Mouse (Mus musculus): ENCODE results near the gene Dpp7. TPM values are rescaled to one million over a fixed set of nuclear protein-coding genes. Genes with fewer than 3 reads are reported as not detected.

The Dpp7 gene
- total and polyA plus RNA-seq, 3 experiments: 4.8 to 11.8 (median 5.4) TPM

GRCm38 (mm10) chr2:25303931-25304656 lies 52.1 kb downstream of the Dpp7 start:
- TF ChIP-seq EP300 (IDR thresholded peaks at IDR 0.05; ENCODE audit: insufficient read depth, low read depth, low read length) (no peak), CTCF (IDR thresholded peaks at IDR 0.05) (no peak), POLR2A (IDR thresholded peaks at IDR 0.05; ENCODE audit: insufficient read depth, low read depth, low read length) (no peak)
- intact Hi-C loops (cut with DNase I): no loop called here
- Histone ChIP-seq H3K27me3 (ENCODE audit: control insufficient read depth, insufficient read depth, low read length) (peaks cover 8% of the 10 kb centered on the region), H3K4me1 (ENCODE audit: control insufficient read depth, insufficient read depth, low read length) (no peaks in the 10 kb centered on the region), H3K4me3 (no peak overlapping the region), H3K36me3 (ENCODE audit: control insufficient read depth, insufficient read depth, low read length) (no peaks in the 10 kb centered on the region), H3K79me2 (replicated peaks; ENCODE audit: control insufficient read depth, insufficient read depth, low read length) (no peaks in the 10 kb centered on the region), H3K9ac (ENCODE audit: low read depth, low read length) (no peak overlapping the region), H3K27ac (no peak overlapping the region)
- 64% methylated on average over 7 of the region's 7 CpGs for WGBS
- DNase-seq: no peak

GRCm38 (mm10) chr2:25303452-25303851 lies 52.7 kb downstream of the Dpp7 start:
- Histone ChIP-seq H3K4me1 (ENCODE audit: control insufficient read depth, insufficient read depth, low read length) (no peaks in the 10 kb centered on the region), H3K36me3 (ENCODE audit: control insufficient read depth, insufficient read depth, low read length) (no peaks in the 10 kb centered on the region), H3K27ac (no peak overlapping the region), H3K79me2 (replicated peaks; ENCODE audit: control insufficient read depth, insufficient read depth, low read length) (no peaks in the 10 kb centered on the region), H3K4me3 (no peak overlapping the region), H3K9ac (ENCODE audit: low read depth, low read length) (no peak overlapping the region), H3K27me3 (ENCODE audit: control insufficient read depth, insufficient read depth, low read length) (peaks cover 5% of the 10 kb centered on the region)
- no peak for DNase-seq
- 60% methylated on average over 3 of the region's 3 CpGs for WGBS
- intact Hi-C loops (cut with DNase I): no loop called here
- TF ChIP-seq CTCF (IDR thresholded peaks at IDR 0.05) (no peak), EP300 (IDR thresholded peaks at IDR 0.05; ENCODE audit: insufficient read depth, low read depth, low read length) (no peak), POLR2A (IDR thresholded peaks at IDR 0.05; ENCODE audit: insufficient read depth, low read depth, low read length) (no peak)

Other genes starting within 250 kb of the Dpp7 start
Only the 30 nearest of the 36 such genes appear.
- 1 to 10 TPM; 4.3 to 4.9 TPM for gene Tor4a, start 159.5 kb downstream of the Dpp7 start, total RNA-seq (2021)
- gene Tor4a, start 159.5 kb downstream of the Dpp7 start, polyA plus RNA-seq (2012; rRNA removed): 6.8 and 9.4 TPM in 2 replicates
- 10 to 100 TPM; 37.4 TPM for gene Nelfb, start 144.9 kb downstream of the Dpp7 start, total RNA-seq (2021)
- gene Nelfb, start 144.9 kb downstream of the Dpp7 start, polyA plus RNA-seq (2012; rRNA removed): 47.0 and 86.7 TPM in 2 replicates
- gene Stpg3, start 141.7 kb downstream of the Dpp7 start, total RNA-seq (2021): not detected
- gene Stpg3, start 141.7 kb downstream of the Dpp7 start, polyA plus RNA-seq (2012; rRNA removed): 0.20 TPM in 1 of 2 replicates, not detected in the other
- not detected for gene Fam166a, start 137.6 kb downstream of the Dpp7 start, total RNA-seq (2021)
- 0.21 TPM in 1 of 2 replicates, not detected in the other for gene Fam166a, start 137.6 kb downstream of the Dpp7 start, polyA plus RNA-seq (2012; rRNA removed)
- gene Tubb4b, start 131.7 kb downstream of the Dpp7 start, total RNA-seq (2021): 100 to 1,000 TPM; 327 to 342 TPM
- 315 and 439 TPM in 2 replicates for gene Tubb4b, start 131.7 kb downstream of the Dpp7 start, polyA plus RNA-seq (2012; rRNA removed)
- not detected for gene Slc34a3, start 122.0 kb downstream of the Dpp7 start, total RNA-seq (2021)
- gene Slc34a3, start 122.0 kb downstream of the Dpp7 start, polyA plus RNA-seq (2012; rRNA removed): not detected in 2 replicates
- gene Rnf224, start 119.6 kb downstream of the Dpp7 start, total RNA-seq (2021): not detected
- gene Rnf224, start 119.6 kb downstream of the Dpp7 start, polyA plus RNA-seq (2012; rRNA removed): not detected in 2 replicates
- gene Rnf208, start 114.1 kb downstream of the Dpp7 start, total RNA-seq (2021): under 1 TPM; 0.47 to 0.61 TPM
- gene Rnf208, start 114.1 kb downstream of the Dpp7 start, polyA plus RNA-seq (2012; rRNA removed): 1.5 and 2.4 TPM in 2 replicates
- gene Cysrt1, start 113.9 kb downstream of the Dpp7 start, total RNA-seq (2021): not detected
- not detected in 2 replicates for gene Cysrt1, start 113.9 kb downstream of the Dpp7 start, polyA plus RNA-seq (2012; rRNA removed)
- gene AL732309.1, start 109.5 kb downstream of the Dpp7 start, total RNA-seq (2021): 1 to 10 TPM in 1 of 2 experiments, under 1 TPM in 1; 0.68 to 1.8 TPM
- 4.7 and 6.1 TPM in 2 replicates for gene AL732309.1, start 109.5 kb downstream of the Dpp7 start, polyA plus RNA-seq (2012; rRNA removed)
- 10 to 100 TPM; 13.1 to 14.1 TPM for gene Tmem203, start 100.9 kb downstream of the Dpp7 start, total RNA-seq (2021)
- gene Tmem203, start 100.9 kb downstream of the Dpp7 start, polyA plus RNA-seq (2012; rRNA removed): 18.2 and 22.2 TPM in 2 replicates
- gene Tprn, start 93.7 kb downstream of the Dpp7 start, total RNA-seq (2021): 1 to 10 TPM; 5.9 to 6.7 TPM
- 7.5 and 9.9 TPM in 2 replicates for gene Tprn, start 93.7 kb downstream of the Dpp7 start, polyA plus RNA-seq (2012; rRNA removed)
- 10 to 100 TPM; 39.7 to 41.5 TPM for gene Ssna1, start 83.9 kb downstream of the Dpp7 start, total RNA-seq (2021)
- 33.1 and 36.3 TPM in 2 replicates for gene Ssna1, start 83.9 kb downstream of the Dpp7 start, polyA plus RNA-seq (2012; rRNA removed)
- 10 to 100 TPM; 36.0 to 36.3 TPM for gene Anapc2, start 83.9 kb downstream of the Dpp7 start, total RNA-seq (2021)
- gene Anapc2, start 83.9 kb downstream of the Dpp7 start, polyA plus RNA-seq (2012; rRNA removed): 57.2 and 68.2 TPM in 2 replicates
- not detected for gene Tmem210, start 68.2 kb downstream of the Dpp7 start, total RNA-seq (2021)
- gene Tmem210, start 68.2 kb downstream of the Dpp7 start, polyA plus RNA-seq (2012; rRNA removed): 0.27 and 0.44 TPM in 2 replicates
- gene Lrrc26, start 66.4 kb downstream of the Dpp7 start, total RNA-seq (2021): not detected
- gene Lrrc26, start 66.4 kb downstream of the Dpp7 start, polyA plus RNA-seq (2012; rRNA removed): 2.9 TPM in 1 of 2 replicates, not detected in the other
- gene Grin1, start 37.2 kb downstream of the Dpp7 start, total RNA-seq (2021): not detected
- gene Grin1, start 37.2 kb downstream of the Dpp7 start, polyA plus RNA-seq (2012; rRNA removed): 0.18 and 0.41 TPM in 2 replicates
- gene Man1b1, start 24.0 kb downstream of the Dpp7 start, total RNA-seq (2021): 10 to 100 TPM; 21.6 to 22.5 TPM
- gene Man1b1, start 24.0 kb downstream of the Dpp7 start, polyA plus RNA-seq (2012; rRNA removed): 8.2 and 9.9 TPM in 2 replicates
- 1 to 10 TPM; 7.2 to 7.9 TPM for gene Uap1l1, start 9.3 kb upstream of the Dpp7 start, total RNA-seq (2021)
- 7.6 and 8.3 TPM in 2 replicates for gene Uap1l1, start 9.3 kb upstream of the Dpp7 start, polyA plus RNA-seq (2012; rRNA removed)
- gene Sapcd2, start 16.0 kb upstream of the Dpp7 start, total RNA-seq (2021): not detected
- 0.20 and 0.26 TPM in 2 replicates for gene Sapcd2, start 16.0 kb upstream of the Dpp7 start, polyA plus RNA-seq (2012; rRNA removed)
- 10 to 100 TPM; 11.1 to 13.5 TPM for gene Entpd2, start 39.5 kb upstream of the Dpp7 start, total RNA-seq (2021)
- gene Entpd2, start 39.5 kb upstream of the Dpp7 start, polyA plus RNA-seq (2012; rRNA removed): 36.3 and 37.1 TPM in 2 replicates
- gene Npdc1, start 43.0 kb upstream of the Dpp7 start, total RNA-seq (2021): 10 to 100 TPM; 21.3 to 30.4 TPM
- gene Npdc1, start 43.0 kb upstream of the Dpp7 start, polyA plus RNA-seq (2012; rRNA removed): 47.8 and 52.2 TPM in 2 replicates
- gene Fut7, start 66.9 kb upstream of the Dpp7 start, total RNA-seq (2021): under 1 TPM in 1 of 2 experiments, not detected in 1; 0.11 TPM
- gene Fut7, start 66.9 kb upstream of the Dpp7 start, polyA plus RNA-seq (2012; rRNA removed): 0.43 TPM in 1 of 2 replicates, not detected in the other
- 10 to 100 TPM; 36.1 to 41.1 TPM for gene Abca2, start 72.3 kb upstream of the Dpp7 start, total RNA-seq (2021)
- 43.4 and 44.2 TPM in 2 replicates for gene Abca2, start 72.3 kb upstream of the Dpp7 start, polyA plus RNA-seq (2012; rRNA removed)
- gene Clic3, start 100.5 kb upstream of the Dpp7 start, total RNA-seq (2021): 1 to 10 TPM; 1.4 to 1.8 TPM
- 4.8 and 7.4 TPM in 2 replicates for gene Clic3, start 100.5 kb upstream of the Dpp7 start, polyA plus RNA-seq (2012; rRNA removed)
- gene Paxx, start 104.7 kb upstream of the Dpp7 start, total RNA-seq (2021): 10 to 100 TPM; 17.7 to 20.6 TPM
- gene Paxx, start 104.7 kb upstream of the Dpp7 start, polyA plus RNA-seq (2012; rRNA removed): 32.8 and 36.8 TPM in 2 replicates
- 100 to 1,000 TPM; 472 to 774 TPM for gene Ptgds, start 113.7 kb upstream of the Dpp7 start, total RNA-seq (2021)
- gene Ptgds, start 113.7 kb upstream of the Dpp7 start, polyA plus RNA-seq (2012; rRNA removed): 198 and 795 TPM in 2 replicates
- not detected for gene Lcn12, start 137.6 kb upstream of the Dpp7 start, total RNA-seq (2021)
- not detected in 2 replicates for gene Lcn12, start 137.6 kb upstream of the Dpp7 start, polyA plus RNA-seq (2012; rRNA removed)
- gene Fbxw5, start 144.4 kb upstream of the Dpp7 start, total RNA-seq (2021): 10 to 100 TPM; 82.7 to 84.8 TPM
- gene Fbxw5, start 144.4 kb upstream of the Dpp7 start, polyA plus RNA-seq (2012; rRNA removed): 32.9 and 41.0 TPM in 2 replicates
- 1 to 10 TPM; 1.3 to 1.6 TPM for gene C8g, start 145.4 kb upstream of the Dpp7 start, total RNA-seq (2021)
- gene C8g, start 145.4 kb upstream of the Dpp7 start, polyA plus RNA-seq (2012; rRNA removed): 4.1 and 6.1 TPM in 2 replicates